Mouse (Mus musculus) liver, embryonic 13.5 days (tissue): Measurements from ENCODE around the gene Hnrnpab. TPM values are rescaled to one million over a fixed set of nuclear protein-coding genes. Genes with fewer than 3 reads are reported as not detected.

Experiments
- ATAC-seq: fragments of 200-750 bp; cut with Nextera tagmentation; 2 replicates; pipeline ENCODE4 v1.8.0; 2017; ENCODE audit warnings: low read depth, mild to moderate bottlenecking, moderate number of reproducible peaks, moderate library complexity
- DNase-seq: peaks from one replicate; pipeline ENCODE4 v3.0.0; 2022
- H3K27ac ChIP-seq: fragments of 300-500 bp; sonication (generic); 2 replicates; pipeline ENCODE4 v1.5.1; 2015; ENCODE audit warnings: moderate library complexity, mild to moderate bottlenecking, inconsistent platforms
- H3K27me3 ChIP-seq: fragments of 300-500 bp; sonication (generic); 2 replicates; pipeline ENCODE4 v1.6.1; 2015; ENCODE audit warnings: mild to moderate bottlenecking, inconsistent platforms
- H3K36me3 ChIP-seq: fragments of 300-500 bp; sonication (generic); 2 replicates; pipeline ENCODE4 v1.6.1; 2015; ENCODE audit warnings: mild to moderate bottlenecking, inconsistent platforms
- H3K4me1 ChIP-seq: fragments of 300-500 bp; sonication (generic); replicated peaks from 2 replicates; pipeline ENCODE4 v1.6.1; 2015; ENCODE audit warnings: inconsistent platforms
- H3K4me2 ChIP-seq: fragments of 300-500 bp; sonication (generic); 2 replicates; pipeline ENCODE4 v1.6.1; 2015; ENCODE audit warnings: inconsistent platforms, mild to moderate bottlenecking, moderate library complexity
- H3K4me3 ChIP-seq: fragments of 300-500 bp; sonication (generic); replicated peaks from 2 replicates; pipeline ENCODE4 v1.5.1; 2015; ENCODE audit warnings: mild to moderate bottlenecking, inconsistent platforms
- H3K9ac ChIP-seq: fragments of 300-500 bp; sonication (generic); 2 replicates; pipeline ENCODE4 v1.6.1; 2015; ENCODE audit warnings: mild to moderate bottlenecking, inconsistent platforms
- H3K9me3 ChIP-seq: fragments of 300-500 bp; sonication (generic); replicated peaks from 2 replicates; pipeline ENCODE4 v1.6.1; 2016; ENCODE audit warnings: inconsistent platforms
- WGBS: fragments of 180-500 bp; shearing (Covaris S2); methylation state at CpG from one replicate; pipeline ENCODE4 v1.1.7; 2015; ENCODE audit not compliant: insufficient replicate concordance; 5-methylcytosine and 5-hydroxymethylcytosine counted together
- polyA plus RNA-seq: library from polyadenylated mRNA; unstranded; fragments of >200 nt; fragmentation: Nextera tagmentation; extraction: Ambion mirVana; gene quantifications from 2 replicates; pipeline ENCODE4 v1.2.1, GENCODE M21; 2015

The Hnrnpab gene
- polyA plus RNA-seq, 1 experiment from 2014 or later = 250 TPM

DNA sequence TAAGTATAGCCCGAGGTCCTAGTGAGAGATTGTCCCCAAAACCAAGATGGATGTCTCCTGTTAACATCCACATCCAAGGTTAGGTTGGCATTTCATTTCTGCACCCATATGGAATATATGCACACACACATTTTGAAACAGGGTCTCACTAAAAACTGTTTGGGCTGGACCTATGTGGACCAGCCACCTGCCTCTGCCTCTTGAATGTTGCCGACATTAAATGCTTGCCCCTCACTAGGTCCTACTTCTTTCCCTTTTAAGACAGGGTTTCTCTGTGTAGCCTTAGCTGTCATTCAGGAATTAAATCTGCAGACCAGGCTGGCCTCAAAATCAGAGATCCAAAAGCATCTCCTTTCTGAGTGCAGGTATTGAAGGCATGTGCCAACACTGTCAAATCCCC is 9.1 kb downstream of the Hnrnpab start:
- Histone ChIP-seq H3K27me3 (no peaks in the 10 kb centered on the region), H3K36me3 (peaks cover 99% of the 10 kb centered on the region), H3K4me3 (no peak overlapping the region), H3K4me1 (peaks cover 11% of the 10 kb centered on the region), H3K9me3 (no peaks in the 10 kb centered on the region), H3K27ac (no peak overlapping the region), H3K4me2 (no peak overlapping the region), H3K9ac (no peak overlapping the region)
- DNase-seq (no peak), ATAC-seq (no peak)
- WGBS = 62% methylated on average over 2 of the region's 2 CpGs

DNA sequence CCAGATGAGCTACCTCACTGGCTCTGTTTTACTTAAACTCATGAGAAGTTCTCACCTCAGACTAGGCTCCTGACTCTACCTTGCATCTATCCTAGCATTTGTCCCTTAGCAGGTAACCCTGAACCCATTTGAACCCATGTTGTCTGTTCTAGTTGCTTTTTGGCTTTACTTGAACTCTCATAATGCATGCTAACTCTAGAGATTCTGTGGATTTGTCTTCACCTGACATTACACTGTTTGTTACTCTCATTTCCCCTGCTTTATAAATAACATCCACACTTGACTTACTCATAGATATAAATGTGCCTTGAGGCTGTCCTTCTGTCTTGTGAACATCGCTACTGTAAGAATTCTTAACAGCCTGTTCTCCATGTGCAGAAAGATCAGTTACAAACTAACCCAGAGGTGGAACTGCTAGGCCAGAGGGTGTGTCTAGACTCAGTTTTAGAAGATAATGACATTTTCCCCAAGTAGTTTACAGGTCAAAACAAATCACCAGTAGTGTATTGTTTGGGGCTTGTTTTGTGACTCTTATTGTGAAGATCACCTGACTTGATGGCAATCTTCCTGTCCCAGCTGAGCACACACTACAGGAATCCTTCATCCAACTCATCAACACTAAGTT is 11.1 kb downstream of the Hnrnpab start:
- no peaks in the 10 kb centered on the region for H3K9me3 ChIP-seq
- no peak overlapping the region for H3K4me2 ChIP-seq
- DNase-seq (no peak), ATAC-seq (no peak)
- peak overlapping the region; percentile 1; the same call in 1 of the 2 replicates for H3K27ac ChIP-seq
- H3K36me3 ChIP-seq = peaks cover 99% of the 10 kb centered on the region
- no peak overlapping the region for H3K9ac ChIP-seq
- H3K4me3 ChIP-seq = no peak overlapping the region
- H3K27me3 ChIP-seq = no peaks in the 10 kb centered on the region
- 76% methylated on average over 1 of the region's 1 CpGs for WGBS
- no peaks in the 10 kb centered on the region; the same call in 1 of the 2 replicates for H3K4me1 ChIP-seq

DNA sequence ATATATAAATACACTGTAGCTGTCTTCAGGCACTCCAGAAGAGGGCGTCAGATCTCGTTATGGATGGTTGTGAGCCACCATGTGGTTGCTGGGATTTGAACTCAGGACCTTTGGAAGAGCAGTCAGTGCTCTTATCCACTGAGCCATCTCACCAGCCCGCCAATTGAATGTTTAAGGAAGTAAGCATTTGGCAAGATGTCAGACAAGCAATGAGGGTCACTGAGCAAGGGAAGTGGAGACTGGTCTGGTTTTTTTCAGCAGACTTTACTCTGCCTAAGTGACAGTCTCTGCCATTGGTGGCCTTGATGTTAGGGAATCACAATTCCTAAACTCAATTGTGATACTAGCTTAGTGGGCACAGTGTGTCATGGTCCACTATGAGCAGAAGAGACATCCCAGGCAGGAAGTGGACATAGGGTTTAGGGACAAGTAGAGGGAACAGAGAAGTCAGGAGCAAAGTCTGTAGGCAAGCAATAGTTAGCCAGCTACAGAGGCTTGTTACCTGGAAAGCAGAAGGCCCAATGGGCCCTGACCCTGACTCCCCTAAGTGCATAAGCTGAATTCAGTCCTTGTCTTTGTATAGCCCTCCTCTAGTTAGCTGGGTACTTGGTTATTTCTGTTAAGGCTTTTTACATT is 11.8 kb downstream of the Hnrnpab start:
- Histone ChIP-seq H3K4me2 (no peak overlapping the region), H3K9ac (no peak overlapping the region), H3K9me3 (no peaks in the 10 kb centered on the region), H3K4me1 (no peaks in the 10 kb centered on the region; the same call in 1 of the 2 replicates), H3K27me3 (no peaks in the 10 kb centered on the region), H3K36me3 (peaks cover 99% of the 10 kb centered on the region), H3K27ac (peak overlapping the region; percentile 1; the same call in 1 of the 2 replicates), H3K4me3 (no peak overlapping the region)
- ATAC-seq (no peak; the same call in 1 of the 2 replicates), DNase-seq (no peak)
- WGBS = 47% methylated on average over 3 of the region's 3 CpGs

DNA sequence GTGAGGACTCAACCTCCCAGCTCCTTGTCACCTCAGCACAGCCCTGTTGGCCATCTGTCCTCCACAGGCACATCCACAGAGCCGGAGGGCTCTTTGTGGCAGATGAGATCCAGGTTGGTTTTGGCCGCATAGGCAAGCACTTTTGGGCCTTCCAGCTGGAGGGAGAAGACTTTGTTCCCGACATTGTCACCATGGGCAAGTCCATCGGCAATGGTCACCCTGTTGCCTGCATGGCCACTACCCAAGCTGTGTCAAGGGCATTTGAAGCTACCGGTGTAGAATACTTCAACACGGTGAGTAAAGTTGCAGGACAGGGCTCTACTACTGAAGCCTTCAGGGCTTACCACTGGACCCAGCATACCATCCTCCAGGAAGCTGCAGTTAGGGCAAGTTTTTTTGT is 12.8 kb downstream of the Hnrnpab start:
- H3K36me3 ChIP-seq = peaks cover 99% of the 10 kb centered on the region
- H3K4me1 ChIP-seq = no peaks in the 10 kb centered on the region; the same call in 1 of the 2 replicates
- H3K27me3 ChIP-seq = no peaks in the 10 kb centered on the region
- DNase-seq (no peak), ATAC-seq (no peak)
- H3K4me3 ChIP-seq = no peak overlapping the region
- no peak overlapping the region for H3K9ac ChIP-seq
- H3K27ac ChIP-seq = no peak overlapping the region
- no peak overlapping the region for H3K4me2 ChIP-seq
- 88% methylated on average over 6 of the region's 6 CpGs for WGBS
- H3K9me3 ChIP-seq = no peaks in the 10 kb centered on the region

DNA sequence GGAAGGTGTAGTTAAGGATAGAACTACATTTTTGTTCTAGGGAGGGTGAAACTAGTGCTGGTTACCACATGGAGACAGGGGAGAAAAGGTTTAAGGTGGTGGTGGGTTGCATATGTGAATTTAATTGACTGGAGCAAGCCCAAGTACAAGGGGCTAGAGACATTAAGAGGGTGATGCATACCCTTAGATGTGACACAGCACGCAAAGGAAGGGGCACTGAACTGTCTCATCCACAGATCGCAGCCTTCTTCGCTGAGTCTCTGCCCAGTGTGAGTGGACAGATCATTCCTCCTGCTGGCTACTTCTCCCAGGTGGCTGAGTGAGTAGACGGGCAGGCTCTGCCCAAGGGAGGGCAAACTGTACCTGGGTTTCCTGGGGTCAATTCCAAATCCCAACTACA is 13.3 kb downstream of the Hnrnpab start:
- H3K27ac ChIP-seq = no peak overlapping the region
- peaks cover 99% of the 10 kb centered on the region for H3K36me3 ChIP-seq
- H3K4me1 ChIP-seq = no peaks in the 10 kb centered on the region; the same call in 1 of the 2 replicates

DNA sequence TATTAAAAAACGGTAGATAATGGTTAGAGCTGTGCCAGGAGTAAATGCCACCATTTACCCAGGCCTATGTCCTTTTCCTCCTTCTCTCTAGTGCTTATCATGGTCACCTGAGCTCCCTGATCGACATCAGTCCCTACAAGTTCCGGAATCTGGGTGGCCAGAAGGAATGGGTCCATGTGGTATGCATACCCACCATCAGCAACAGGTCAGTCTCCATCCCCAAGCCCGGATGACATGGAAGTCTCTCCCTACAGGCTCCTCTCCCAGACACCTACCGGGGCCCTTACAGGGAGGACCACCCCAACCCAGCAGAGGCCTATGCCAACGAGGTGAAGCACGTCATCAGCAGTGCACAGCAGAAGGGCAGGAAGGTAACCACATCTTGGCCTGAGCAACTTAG is 14.7 kb downstream of the Hnrnpab start:
- 83% methylated on average over 7 of the region's 7 CpGs for WGBS
- Histone ChIP-seq H3K36me3 (peaks cover 99% of the 10 kb centered on the region), H3K9ac (no peak overlapping the region), H3K4me3 (no peak overlapping the region), H3K27ac (no peak overlapping the region), H3K27me3 (no peaks in the 10 kb centered on the region), H3K9me3 (no peaks in the 10 kb centered on the region), H3K4me2 (no peak overlapping the region), H3K4me1 (peaks cover 9% of the 10 kb centered on the region)
- DNase-seq (no peak), ATAC-seq (no peak)

More for the DNA sequence above, 13.3 kb downstream of the Hnrnpab start:
- DNase-seq (no peak), ATAC-seq (no peak)
- Histone ChIP-seq H3K9ac (no peak overlapping the region), H3K4me2 (no peak overlapping the region), H3K27me3 (no peaks in the 10 kb centered on the region), H3K4me3 (no peak overlapping the region), H3K9me3 (no peaks in the 10 kb centered on the region)
- WGBS = 95% methylated on average over 4 of the region's 4 CpGs

DNA sequence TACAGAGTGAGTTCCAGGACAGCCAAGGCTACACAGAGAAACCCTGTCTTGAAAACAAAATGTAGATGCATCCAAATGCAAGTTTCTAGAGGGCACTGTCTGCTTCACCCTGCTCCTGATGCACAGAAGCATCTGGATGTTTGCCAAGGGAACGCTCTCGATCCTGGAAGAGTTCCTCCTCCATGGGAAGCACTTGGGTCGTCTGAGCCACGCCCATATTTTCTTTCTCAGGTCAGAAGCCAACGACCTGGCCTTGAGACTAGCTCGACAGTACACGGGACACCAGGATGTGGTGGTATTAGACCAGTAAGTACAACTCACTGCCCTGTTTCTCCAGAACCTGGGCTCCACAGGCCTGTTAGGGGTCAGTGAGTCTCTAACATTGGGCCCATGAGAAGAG is 15.5 kb downstream of the Hnrnpab start:
- peaks cover 99% of the 10 kb centered on the region for H3K36me3 ChIP-seq
- 0 out of 2 replicates have a peak overlapping the region, but pooled peaks have one; percentile 10 for H3K27ac ChIP-seq
- no peak overlapping the region for H3K4me3 ChIP-seq
- no peak for ATAC-seq
- H3K9me3 ChIP-seq = no peaks in the 10 kb centered on the region
- no peaks in the 10 kb centered on the region for H3K27me3 ChIP-seq
- DNase-seq = no peak
- no peak overlapping the region for H3K4me2 ChIP-seq
- 75% methylated on average over 7 of the region's 7 CpGs for WGBS
- no peak overlapping the region for H3K9ac ChIP-seq
- H3K4me1 ChIP-seq = peaks cover 16% of the 10 kb centered on the region

DNA sequence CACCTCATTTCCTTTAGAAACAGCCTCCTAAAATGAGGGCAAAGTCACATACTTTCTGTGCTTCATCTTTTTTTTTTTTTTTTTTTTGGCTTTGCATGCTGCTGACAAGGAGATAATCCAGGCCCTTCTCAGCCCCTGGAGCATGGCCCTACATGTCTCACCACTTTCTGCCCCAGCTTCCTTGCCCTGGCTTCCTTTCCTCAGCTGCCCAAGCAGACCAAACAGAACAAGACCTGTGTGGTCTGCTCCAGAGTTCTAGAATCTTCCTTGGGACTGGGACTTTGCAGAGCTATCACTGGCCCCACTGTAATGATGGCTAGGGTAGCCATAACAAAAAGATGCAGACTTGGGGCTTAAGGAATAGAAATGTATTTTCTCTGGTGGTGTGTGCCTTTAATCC is 16.6 kb downstream of the Hnrnpab start:
- peaks cover 28% of the 10 kb centered on the region for H3K4me1 ChIP-seq
- H3K36me3 ChIP-seq = peaks cover 94% of the 10 kb centered on the region
- no peaks in the 10 kb centered on the region for H3K9me3 ChIP-seq
- no peak overlapping the region for H3K4me3 ChIP-seq
- no peak for DNase-seq
- no peak overlapping the region for H3K4me2 ChIP-seq
- H3K9ac ChIP-seq = no peak overlapping the region
- H3K27me3 ChIP-seq = no peaks in the 10 kb centered on the region
- H3K27ac ChIP-seq = no peak overlapping the region
- no peak for ATAC-seq

DNA sequence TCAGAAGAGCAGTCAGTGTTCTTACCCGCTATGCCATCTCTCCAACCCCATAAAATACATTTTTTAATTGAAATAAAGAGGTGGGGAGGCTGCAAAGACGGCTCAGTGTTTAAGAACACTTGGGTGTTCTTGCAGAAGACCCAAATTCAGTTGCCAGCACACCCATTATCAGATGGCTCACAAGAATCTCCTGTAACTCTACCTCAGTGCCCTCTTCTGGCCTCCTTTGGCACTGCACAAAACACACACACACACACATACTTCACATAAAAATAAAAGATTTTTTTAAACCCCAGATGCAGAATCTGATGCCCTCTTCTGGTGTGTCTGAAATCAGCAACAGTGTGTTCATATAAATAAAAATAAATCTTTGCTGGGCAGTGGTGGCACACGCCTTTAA is 17.8 kb downstream of the Hnrnpab start:
- WGBS = 90% methylated on average over 3 of the region's 3 CpGs
- Histone ChIP-seq H3K9ac (no peak overlapping the region), H3K4me2 (no peak overlapping the region), H3K4me1 (peaks cover 34% of the 10 kb centered on the region), H3K9me3 (no peaks in the 10 kb centered on the region), H3K36me3 (peaks cover 83% of the 10 kb centered on the region), H3K27me3 (no peaks in the 10 kb centered on the region), H3K27ac (no peak overlapping the region), H3K4me3 (no peak overlapping the region)
- DNase-seq (no peak), ATAC-seq (no peak)

DNA sequence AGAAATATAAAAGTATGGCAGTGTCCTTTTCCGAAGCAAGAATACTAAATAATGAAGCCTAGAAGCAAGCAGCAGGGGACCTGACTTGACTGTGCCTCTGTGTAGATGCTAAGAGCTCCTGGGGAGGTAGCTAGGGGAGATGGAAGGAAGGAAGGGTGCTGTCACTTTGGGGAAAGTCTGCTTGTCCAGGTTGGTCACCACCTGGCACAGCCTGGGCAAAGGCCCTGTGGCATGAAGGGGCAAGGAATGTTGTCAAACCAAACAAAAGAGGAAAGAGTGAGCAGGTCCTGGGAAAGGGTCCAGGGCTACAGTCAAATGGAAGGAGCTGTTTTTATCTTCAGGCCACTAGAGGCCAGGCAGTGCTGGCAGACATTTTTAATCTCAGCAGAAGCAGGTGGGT is 19.6 kb downstream of the Hnrnpab start:
- Histone ChIP-seq H3K4me1 (peaks cover 45% of the 10 kb centered on the region), H3K4me3 (no peak overlapping the region), H3K9me3 (no peaks in the 10 kb centered on the region), H3K4me2 (peak overlapping the region; percentile 83), H3K36me3 (peaks cover 65% of the 10 kb centered on the region), H3K27ac (no peak overlapping the region; the same call in 1 of the 2 replicates), H3K9ac (peak overlapping the region; percentile 95), H3K27me3 (no peaks in the 10 kb centered on the region)
- DNase-seq (no peak), ATAC-seq (no peak)
- WGBS = 89% methylated on average over 1 of the region's 1 CpGs

DNA sequence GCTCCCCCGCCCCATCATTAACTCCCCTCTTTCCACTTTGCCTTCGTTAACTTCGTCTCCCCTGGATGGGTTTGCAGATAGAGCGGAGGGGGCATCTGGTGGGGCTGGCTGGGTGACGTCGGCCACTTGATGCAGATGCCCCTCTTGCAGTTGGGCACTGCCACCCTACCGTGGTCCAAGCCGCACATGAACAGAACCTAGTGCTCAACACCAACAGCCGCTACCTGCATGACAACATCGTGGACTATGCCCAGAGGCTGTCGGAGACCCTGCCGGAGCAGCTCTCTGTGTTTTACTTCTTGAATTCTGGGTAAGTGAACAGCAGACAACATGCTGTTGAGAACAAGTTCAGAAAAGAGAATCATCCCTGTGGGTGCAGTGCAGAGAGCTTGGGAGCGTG is 20.2 kb downstream of the Hnrnpab start:
- Histone ChIP-seq H3K27me3 (no peaks in the 10 kb centered on the region), H3K4me3 (peak overlapping the region; percentile 89), H3K9ac (peak overlapping the region; percentile 95), H3K4me2 (peak overlapping the region; percentile 83), H3K9me3 (no peaks in the 10 kb centered on the region), H3K36me3 (peaks cover 59% of the 10 kb centered on the region), H3K4me1 (peaks cover 45% of the 10 kb centered on the region), H3K27ac (no peak overlapping the region; the same call in 1 of the 2 replicates)
- 87% methylated on average over 13 of the region's 13 CpGs for WGBS
- ATAC-seq = no peak
- no peak for DNase-seq
